Mouse (Mus musculus): ENCODE measurements around the gene Rps8.

The Rps8 gene

DNA sequence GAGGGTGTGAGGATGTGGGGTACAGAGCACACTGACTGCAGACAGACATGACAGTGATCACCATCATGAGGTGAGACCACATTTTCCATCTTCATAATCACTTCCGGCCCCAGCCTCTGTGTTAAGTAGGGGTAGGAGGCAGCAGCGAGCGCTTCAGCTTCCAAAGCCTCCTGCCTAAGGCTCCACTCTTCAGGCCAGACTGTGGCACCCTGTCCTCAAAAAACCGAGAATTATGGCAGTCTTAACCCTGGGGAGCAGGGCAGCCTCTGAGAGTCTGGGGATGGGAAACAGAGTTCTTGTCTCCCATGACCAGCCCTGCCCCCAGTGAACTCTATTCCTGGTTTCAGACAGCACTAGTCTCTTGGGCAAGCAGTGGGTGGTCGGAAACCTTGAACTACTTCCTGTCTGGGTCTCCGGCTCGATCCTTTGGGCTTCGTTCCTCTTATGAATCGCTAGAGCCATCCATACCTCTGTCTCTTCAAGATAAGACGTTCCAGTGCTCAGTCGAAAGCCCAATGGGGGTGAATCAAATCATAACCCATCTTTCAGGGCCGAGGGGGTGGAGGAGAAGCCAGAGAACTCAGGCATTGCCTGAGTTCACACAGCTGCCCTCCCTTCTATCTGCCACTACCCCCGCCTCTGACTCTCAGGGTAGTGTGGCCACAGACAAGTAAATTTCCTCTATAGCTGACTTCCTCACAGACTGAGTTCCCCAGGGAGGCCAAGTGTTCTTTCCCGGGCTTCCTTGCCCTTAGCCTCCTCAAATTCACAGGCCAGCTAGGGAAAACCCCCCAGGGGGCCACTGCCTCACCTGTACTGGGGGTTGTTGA, 31.3 kb downstream of the Rps8 start:
- DNase-seq: no peak

DNA sequence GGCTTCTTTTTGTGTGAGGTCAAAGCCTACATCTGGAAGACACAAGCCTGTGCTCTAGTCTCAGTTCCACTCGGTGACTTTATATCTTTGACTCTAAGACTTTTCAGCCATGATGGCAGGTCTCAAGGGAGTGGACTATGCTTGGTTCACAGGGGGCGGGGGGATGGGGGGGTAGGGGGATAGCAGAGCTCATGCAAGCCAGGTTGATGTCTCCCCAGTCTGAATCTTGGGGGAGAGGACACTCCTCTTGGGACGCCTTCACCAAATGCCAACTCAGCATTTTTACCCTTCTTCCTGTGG, 31.9 kb downstream of the Rps8 start:
- no peak for DNase-seq

DNA sequence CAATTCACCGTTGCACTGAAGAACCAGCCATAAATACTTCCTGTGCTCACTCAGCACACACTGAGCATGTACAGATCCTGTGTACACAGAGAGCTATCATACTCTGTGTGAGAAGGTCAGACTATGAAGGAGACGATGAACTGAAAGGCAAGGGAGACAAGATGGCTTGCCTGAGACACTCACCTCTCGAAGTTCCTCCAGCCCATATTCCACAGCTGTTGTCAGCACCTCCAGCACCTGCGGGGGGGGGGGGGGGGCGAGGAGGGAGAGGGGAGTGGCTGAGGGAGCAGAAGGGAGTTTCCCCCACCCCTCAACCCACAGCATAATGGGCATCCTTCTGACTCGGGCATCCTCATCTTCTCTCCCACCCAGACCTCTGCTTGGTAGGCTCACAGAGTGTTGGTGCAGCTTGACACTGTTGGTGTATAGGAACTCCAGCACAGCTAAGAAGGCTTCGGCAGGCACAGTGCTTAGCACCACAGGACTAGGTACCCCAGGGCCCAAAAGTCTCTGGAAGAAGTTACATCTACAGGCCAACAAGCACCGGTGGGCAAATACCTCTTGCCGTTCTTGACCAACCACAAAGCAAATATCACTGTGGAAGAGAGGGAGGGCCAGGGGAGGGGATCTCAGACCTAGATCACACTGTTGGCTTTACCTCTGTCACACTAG, 32.4 kb downstream of the Rps8 start:
- no peak for DNase-seq

DNA sequence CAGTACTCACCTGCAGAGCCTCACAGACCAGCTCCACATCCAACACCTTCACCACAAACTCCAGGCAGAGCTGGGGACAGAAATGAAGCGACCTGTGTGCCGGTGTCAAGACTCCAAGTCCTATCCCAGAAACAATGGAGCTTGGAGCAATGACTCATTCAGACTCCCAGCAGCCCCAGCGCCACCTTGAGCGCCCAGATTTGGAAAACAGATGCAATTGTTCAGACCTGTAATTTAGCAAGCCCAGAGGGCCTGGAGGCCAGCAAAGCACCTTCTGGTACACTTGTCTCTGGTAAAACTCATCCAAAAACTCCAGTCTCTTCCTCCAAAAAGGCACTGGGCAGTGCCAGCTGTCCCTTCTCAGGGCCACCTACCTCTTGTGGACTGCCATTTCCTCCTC, 33.8 kb downstream of the Rps8 start:
- DNase-seq: no peak

DNA sequence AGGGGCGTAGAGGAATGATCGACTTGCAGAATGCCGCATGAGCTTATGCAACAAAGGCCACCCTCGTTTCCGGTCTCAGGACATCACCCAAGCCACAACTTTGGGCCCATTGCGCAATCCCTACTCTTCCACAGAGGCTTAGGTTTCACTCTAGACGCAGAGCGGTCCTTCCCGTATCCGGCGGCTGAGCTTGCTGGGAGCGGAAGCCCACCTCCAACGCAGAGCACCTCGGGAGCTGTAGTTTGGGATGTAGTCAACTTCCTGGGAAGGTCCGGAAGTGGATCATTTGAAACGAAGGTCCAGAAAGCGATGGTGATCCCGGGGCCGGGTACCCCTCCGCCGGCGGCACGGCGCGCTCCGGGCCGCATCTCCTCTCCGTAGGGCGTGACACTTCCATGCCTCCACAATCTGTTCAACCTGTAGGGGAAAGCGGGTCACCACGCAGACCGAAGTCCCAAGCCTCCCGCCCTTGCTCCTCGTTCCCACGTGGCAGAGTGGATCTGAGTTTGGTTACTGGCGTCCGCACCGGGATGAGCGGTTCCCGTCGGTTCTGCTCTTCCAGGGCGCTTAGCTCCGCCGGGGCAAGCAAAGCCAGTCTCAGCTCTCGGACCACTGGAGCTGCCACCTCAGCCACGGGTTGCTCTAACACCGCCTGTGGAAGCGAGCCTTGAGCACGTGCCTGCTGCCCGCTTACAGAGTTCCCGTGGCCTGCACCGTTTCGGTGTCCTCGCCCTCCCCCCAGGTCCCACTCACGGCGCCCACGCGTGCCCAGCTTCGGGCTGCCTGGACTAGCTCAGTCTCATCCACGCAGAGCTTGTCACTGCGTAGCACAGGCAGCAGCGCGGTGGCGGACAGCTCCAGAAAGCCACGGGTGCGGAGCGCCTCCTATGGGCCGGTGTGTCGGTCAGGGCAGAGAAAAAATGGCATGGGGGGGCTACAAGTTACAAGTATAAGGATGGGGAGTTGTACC, 35.3 kb downstream of the Rps8 start:
- DNase-seq: peak; percentile 97

DNA sequence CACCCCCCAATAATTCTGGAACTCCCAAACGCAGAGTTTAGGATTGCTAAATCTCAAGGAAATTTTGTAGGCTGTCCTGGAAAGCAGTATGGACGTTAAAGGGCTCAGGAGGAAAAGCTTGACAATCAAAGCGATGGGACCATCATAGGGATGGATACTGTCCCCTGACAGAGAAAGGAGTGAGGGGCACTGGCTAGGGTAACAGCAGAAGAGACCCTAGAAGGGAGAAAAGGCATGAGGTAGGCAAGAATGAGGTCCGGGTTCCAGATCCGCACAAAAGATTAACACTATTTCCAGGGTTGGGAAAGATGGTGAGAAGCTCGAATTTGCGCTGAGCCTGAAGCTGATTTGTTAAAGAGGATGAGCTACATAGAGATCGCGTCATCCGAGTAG, 36.0 kb downstream of the Rps8 start:
- DNase-seq: no peak

DNA sequence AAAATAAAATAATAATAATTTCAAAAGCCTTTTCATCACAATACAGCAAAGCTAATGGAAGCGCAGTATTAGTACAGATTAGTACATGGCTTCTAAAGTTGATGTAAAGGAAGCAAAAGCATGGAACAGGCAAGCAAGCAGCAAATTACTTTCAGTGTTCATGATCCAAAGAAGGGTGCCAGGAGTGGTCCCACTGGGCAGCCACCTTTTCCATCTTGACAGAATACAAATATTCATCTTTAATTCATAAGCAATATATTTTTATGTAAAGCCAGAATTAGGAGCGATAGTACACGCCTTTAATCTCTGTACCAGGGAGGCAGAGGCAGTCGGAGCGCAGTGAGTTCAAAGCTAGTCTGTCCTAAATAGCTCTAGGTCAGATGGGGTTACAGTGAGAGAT, 36.4 kb downstream of the Rps8 start:
- no peak for DNase-seq

DNA sequence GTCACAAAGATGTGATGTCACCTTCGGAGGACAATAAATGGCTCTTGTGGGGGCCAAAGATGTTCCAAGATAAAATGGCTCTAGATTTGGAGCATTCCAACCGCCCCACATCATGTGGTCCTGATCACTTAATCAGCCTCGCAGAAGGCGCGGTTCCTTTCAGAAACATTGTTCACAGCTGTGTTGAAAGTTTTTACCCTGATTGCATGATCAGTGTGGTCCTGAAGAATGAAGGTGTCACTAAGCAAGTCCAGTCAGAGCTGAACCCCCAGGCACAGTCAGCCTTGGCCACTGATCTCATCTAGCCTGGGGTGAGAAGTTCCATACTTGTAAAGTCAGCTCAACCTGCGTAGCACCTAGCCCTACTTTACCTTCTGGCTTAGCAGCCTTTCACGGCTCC, 38.1 kb downstream of the Rps8 start:
- DNase-seq: no peak

DNA sequence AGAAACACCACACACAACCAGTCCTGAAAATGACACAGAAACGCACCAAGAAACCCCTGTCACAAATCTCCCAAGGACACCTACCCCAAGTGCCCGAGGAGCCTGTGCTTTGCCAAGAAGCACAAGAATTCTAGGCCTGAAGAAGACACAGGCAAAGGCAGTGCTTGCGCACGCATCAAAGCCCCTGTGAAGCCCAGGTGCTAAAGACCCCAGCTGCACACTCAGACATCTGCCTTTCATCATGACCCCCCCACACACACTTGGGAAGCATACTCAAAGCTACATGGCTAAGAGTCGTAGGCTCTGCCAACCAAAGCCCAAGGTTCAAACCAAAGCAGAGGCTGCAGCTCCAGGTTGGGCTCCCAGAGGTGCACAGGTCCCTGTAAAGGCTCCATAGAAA, 40.5 kb downstream of the Rps8 start:
- no peak for DNase-seq

DNA sequence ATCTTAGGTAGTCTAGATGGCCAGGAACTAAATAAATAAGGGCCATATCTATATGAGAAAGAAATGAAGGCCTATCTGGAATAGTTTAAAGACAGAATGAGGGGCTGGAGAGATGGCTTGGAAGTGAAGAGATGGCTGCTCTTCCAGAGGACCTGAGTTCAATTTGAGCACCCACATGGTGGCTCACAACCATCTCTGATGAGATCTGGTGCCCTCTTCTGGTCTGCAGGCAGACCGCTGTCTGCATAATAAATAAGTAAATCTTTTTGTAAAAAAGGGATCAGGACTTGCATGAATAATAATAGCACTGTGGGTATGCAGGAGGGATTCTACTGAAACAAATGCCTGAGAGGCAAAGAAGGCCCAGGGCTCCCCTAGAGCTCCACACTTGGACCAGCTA, 42.8 kb downstream of the Rps8 start:
- no peak for DNase-seq

DNA sequence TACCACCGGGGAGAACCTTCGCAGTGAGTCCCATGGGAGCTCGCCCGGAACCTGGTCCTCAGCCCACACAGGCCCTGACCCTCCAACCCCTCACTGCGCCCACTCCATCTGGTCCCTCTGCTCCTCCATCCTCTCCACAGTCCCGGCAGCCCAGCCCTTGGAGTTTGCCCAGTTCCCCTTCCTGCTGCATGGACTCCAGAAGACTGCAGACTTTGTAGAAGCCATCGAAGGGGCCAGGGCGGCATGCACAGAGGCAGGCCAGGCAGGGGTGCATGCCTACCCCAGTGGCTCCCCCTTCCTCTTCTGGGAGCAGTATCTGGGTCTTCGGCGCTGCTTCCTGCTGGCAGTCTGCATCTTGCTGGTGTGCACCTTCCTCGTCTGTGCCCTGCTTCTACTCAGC, 45.1 kb downstream of the Rps8 start:
- DNase-seq: no peak

DNA sequence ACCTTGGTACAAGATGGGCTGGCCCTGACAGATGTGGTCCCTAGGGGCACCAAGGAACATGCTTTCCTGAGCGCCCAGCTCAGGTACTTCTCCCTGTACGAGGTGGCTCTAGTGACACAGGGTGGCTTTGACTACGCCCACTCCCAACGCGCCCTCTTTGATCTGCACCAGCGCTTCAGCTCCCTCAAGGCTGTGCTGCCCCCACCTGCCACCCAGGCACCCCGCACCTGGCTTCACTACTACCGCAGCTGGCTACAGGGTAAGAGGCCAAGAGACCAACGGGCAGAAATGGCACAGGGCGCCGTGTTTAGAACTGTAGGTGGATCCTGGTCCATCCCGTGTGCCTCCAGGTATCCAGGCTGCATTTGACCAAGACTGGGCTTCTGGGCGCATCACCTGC, 45.8 kb downstream of the Rps8 start:
- DNase-seq: no peak

DNA sequence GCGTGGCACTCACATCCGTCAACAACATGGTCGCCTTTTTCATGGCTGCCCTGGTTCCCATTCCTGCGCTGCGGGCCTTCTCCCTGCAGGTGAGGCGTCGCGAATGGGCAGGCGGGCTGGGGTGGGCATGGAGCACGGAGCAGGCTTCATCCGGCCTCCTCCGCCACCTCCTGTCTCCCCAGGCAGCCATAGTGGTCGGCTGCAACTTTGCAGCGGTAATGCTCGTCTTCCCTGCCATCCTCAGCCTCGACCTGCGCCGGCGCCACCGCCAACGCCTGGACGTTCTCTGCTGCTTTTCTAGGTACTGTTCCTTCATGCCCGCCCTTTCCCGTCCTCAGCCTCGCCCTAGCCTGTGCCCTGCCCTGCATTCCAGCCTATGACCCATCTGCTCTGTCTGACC, 46.7 kb downstream of the Rps8 start:
- DNase-seq: no peak

DNA sequence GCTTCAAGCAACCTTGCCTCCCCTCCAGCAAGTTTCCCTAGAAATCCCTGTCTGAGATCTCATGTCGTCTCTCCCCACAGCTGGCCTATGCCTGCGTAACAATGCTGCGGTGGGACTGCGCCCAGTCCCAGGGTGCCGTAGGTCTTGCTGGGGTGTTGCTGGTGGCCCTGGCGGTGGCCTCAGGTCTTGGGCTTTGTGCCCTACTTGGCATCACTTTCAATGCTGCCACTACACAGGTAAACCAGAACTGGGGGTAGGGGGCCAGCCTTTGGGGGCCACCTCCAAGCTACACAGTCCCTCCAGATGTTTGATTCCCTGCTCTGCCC, 47.6 kb downstream of the Rps8 start:
- DNase-seq: no peak

DNA sequence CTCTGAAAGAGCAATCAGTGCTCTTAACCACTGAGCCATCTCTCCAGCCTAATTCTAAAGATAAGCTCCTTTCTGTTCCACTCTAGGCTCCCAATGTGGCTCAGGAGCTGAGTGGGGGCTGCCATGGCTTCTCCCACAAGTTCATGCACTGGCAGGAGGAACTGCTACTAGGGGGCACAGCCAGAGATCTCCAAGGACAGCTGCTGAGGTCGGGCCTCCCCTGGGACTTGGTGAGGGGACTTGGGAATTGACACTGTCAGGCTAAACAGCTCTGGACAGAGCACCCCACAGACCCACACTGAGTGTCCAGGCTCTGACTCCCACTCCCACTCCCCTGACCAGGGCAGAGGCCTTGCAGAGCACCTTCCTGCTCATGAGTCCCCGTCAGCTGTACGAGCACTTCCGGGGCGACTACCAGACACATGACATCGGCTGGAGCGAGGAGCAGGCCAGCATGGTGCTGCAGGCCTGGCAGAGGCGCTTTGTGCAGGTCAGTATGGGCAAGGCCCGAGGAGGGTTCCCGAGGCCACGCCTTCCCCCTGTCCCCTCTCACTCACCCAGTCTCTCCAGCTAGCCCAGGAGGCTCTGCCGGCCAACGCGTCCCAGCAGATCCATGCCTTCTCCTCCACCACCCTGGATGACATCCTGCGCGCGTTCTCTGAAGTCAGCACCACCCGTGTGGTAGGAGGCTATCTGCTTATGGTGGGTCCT, 48.1 kb downstream of the Rps8 start:
- no peak for DNase-seq

DNA sequence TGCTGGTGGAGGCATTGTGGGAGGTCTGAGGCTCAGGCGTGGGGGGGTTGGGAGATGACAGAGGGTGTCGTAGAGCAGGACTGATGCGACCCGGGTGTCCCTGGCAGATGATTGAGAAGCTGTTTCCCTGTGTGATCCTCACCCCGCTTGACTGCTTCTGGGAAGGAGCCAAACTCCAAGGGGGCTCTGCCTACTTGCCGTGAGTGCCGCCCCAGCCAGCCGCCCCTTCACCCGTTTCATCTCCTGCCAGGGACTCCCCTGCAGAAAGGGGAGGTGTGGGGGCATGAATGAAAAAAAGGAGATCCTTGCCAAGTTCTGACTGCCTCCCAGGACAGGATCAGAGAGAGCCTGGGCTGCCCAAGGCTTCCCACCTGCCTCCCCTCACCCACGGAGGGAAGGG, 50.9 kb downstream of the Rps8 start:
- DNase-seq: no peak

DNA sequence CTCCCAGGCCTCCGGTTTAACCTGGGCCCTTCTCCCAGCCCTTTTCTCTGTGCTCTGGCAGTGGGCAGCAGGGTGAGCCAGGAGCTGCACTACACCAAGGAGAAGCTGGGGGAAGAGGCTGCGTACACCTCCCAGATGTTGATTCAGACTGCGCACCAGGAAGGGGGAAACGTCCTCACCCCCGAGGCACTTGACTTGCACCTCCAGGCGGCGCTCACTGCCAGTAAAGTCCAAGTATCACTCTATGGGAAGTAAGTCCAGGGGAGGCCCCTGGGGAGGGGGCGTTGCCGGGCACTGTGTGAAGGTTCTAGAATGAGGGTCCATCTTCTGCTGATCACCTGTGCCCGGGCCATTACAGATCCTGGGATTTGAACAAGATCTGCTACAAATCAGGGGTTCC, 51.4 kb downstream of the Rps8 start:
- DNase-seq: no peak

Measured in right cerebral cortex, adult 18-20 months (tissue).